In the genomic region with DNA sequence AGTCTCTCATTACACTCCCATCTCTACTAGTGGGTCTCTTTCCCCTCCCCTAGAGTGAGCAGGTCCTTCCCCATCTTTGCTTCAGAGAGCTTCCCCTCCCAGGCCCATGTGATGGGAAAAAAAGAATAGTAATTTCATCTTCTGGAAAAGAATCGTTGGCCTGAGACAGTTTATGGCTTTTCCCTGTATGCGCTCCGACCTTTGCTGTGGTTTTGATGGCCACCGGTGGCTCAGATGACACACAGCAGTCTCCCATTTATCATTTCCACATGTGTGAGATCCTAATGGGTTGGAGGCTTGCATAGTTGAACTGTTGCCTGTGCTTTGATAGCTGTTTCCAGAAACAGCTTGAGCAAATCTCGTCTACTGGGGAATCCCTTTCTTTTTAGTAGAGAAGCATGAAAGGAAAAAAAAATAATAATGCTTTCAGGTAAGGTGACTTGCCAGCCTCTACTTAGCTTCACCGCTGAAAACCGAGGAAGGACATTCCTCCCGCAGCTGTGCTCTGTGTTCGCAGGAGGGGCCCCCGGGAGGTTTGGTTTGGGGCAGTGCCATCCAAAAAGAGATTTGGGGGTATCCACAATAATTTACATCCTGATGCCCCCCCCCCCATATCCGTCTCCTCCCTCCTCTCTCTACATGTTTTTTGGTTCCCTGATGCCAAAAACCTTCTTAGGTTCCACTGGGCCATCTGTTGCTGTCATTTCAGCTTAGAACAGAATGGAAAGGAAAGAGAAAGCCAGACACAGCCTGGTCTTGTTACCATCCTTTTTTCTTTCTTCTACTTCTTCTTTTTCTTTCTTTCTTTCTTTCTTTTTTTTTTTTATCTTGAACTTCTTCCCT, we compare ENCODE assay signal across 14 mouse cellular contexts. TPM values are rescaled to one million over a fixed set of nuclear protein-coding genes. Genes with fewer than 3 reads are reported as not detected.
DNase-seq lines count a peak whose midpoint lies in the region; ATAC-seq and TF ChIP-seq lines count a peak whose summit lies in the region.
"Had no signal": no experiment of that assay in that cellular context is flagged by ENCODE, and none has a peak within 500 bp of the region (broad histone marks: within the 10 kb centered on the region; RNA-seq: fewer than 3 reads in every experiment).

No protein-coding gene starts in this region.

- peak; percentile 52 for ATAC-seq in kidney, embryonic 16.5 days (ENCODE audit: low FRiP score, low TSS enrichment)
- peak; percentile 57 for ATAC-seq in Patski
- ATAC-seq in limb, embryonic 11.5 days (ENCODE audit: insufficient number of reproducible peaks, low FRiP score, low TSS enrichment, low read depth) = no peak
- no peak for ATAC-seq in forebrain, postnatal 0 days
- ATAC-seq: midbrain, embryonic 13.5 days had no signal

- no peaks in the 10 kb centered on the region for H3K27me3 ChIP-seq in kidney, embryonic 16.5 days (ENCODE audit: insufficient read depth, low read length)
- no peaks in the 10 kb centered on the region for H3K27me3 ChIP-seq in Patski
- 0 out of 2 replicates have a peak, but pooled peaks cover 2% of the 10 kb centered on the region for H3K27me3 ChIP-seq in limb, embryonic 11.5 days (ENCODE audit: control insufficient read depth, insufficient read depth, low read length)
- no peaks in the 10 kb centered on the region; the same call in none of the 2 replicates for H3K27me3 ChIP-seq in forebrain, postnatal 0 days (ENCODE audit: insufficient read depth, low read length)

- TF ChIP-seq CTCF in Patski (IDR thresholded peaks at IDR 0.05) = no peak
- TF ChIP-seq CTCF in forebrain, postnatal 0 days (IDR thresholded peaks at IDR 0.05; ENCODE audit: low read depth) = no peak

- no peaks in the 10 kb centered on the region for H3K9me3 ChIP-seq in kidney, embryonic 16.5 days (ENCODE audit: low read length)
- H3K9me3 ChIP-seq in limb, embryonic 11.5 days (ENCODE audit: control insufficient read depth, low read length) = no peaks in the 10 kb centered on the region
- H3K9me3 ChIP-seq in forebrain, postnatal 0 days (ENCODE audit: low read length) = no peaks in the 10 kb centered on the region
- H3K9me3 ChIP-seq: midbrain, embryonic 13.5 days; stomach, embryonic 15.5 days had no signal

- H3K4me1 ChIP-seq in kidney, embryonic 16.5 days (ENCODE audit: insufficient read depth, low read length) = peaks cover 17% of the 10 kb centered on the region
- H3K4me1 ChIP-seq in limb, embryonic 11.5 days (ENCODE audit: control insufficient read depth, insufficient read depth, low read length) = peaks cover 23% of the 10 kb centered on the region
- H3K4me1 ChIP-seq in forebrain, postnatal 0 days (ENCODE audit: insufficient read depth) = peaks cover 7% of the 10 kb centered on the region; the same call in 1 of the 2 replicates

- no peak overlapping the region for H3K9ac ChIP-seq in kidney, embryonic 16.5 days (replicated peaks; ENCODE audit: low read length)
- H3K9ac ChIP-seq in limb, embryonic 11.5 days (ENCODE audit: low read length) = no peak overlapping the region
- no peak overlapping the region for H3K9ac ChIP-seq in forebrain, postnatal 0 days
- H3K9ac ChIP-seq: liver, embryonic 14.5 days; midbrain, embryonic 13.5 days; stomach, embryonic 15.5 days had no signal

- no peak overlapping the region for H3K4me2 ChIP-seq in kidney, embryonic 16.5 days (replicated peaks; ENCODE audit: low read depth, low read length)
- H3K4me2 ChIP-seq in limb, embryonic 11.5 days (ENCODE audit: low read depth, severe bottlenecking) = no peak overlapping the region
- no peak overlapping the region for H3K4me2 ChIP-seq in forebrain, postnatal 0 days (ENCODE audit: low read depth)

- DNase-seq in kidney, postnatal 36 days = no peak
- peak; percentile 47 to 50 for DNase-seq in CD8-positive naive resting alpha-beta T cell, adult 2 months (ENCODE audit: low read depth in 2 of 2, low spot score in 2 of 2)
- peak; percentile 62 for DNase-seq in Patski (ENCODE audit: low read depth, low spot score)
- DNase-seq in limb, embryonic 11.5 days (ENCODE audit: low spot score) = peak; percentile 60
- DNase-seq in ovary, postnatal 14 days (ENCODE audit: low spot score) = no peak
- DNase-seq in forebrain, postnatal 0 days = no peak
- DNase-seq in adrenal gland, adult (ENCODE audit: inconsistent age in 2 of 2, low spot score in 1 of 2) = no peak

- no peak overlapping the region for H3K4me3 ChIP-seq in kidney, embryonic 16.5 days (ENCODE audit: low read length)
- no peak overlapping the region for H3K4me3 ChIP-seq in limb, embryonic 11.5 days (ENCODE audit: low read depth, low read length)
- no peak overlapping the region for H3K4me3 ChIP-seq in forebrain, postnatal 0 days (ENCODE audit: low read depth, low read length)

- CTCF ChIA-PET in Patski (lab: Charles Lee) = interaction anchor here (1.0 to 3.7 kb wide), 3 partner anchors 25 to 488 kb away, joined by 4 to 11 read pairs (median 5); no protein-coding TSS in a partner anchor

- H3K36me3 ChIP-seq in kidney, embryonic 16.5 days (ENCODE audit: insufficient read depth, low read length) = no peaks in the 10 kb centered on the region
- H3K36me3 ChIP-seq in limb, embryonic 11.5 days (ENCODE audit: control insufficient read depth, insufficient read depth, low read length) = no peaks in the 10 kb centered on the region
- no peaks in the 10 kb centered on the region for H3K36me3 ChIP-seq in forebrain, postnatal 0 days (ENCODE audit: insufficient read depth)
- H3K36me3 ChIP-seq: midbrain, embryonic 13.5 days; stomach, embryonic 15.5 days had no signal

- H3K27ac ChIP-seq in kidney, embryonic 16.5 days (ENCODE audit: low read length) = peak overlapping the region; percentile 17; the same call in 1 of the 2 replicates
- H3K27ac ChIP-seq in limb, embryonic 11.5 days (replicated peaks; ENCODE audit: low read depth, low read length) = no peak overlapping the region
- H3K27ac ChIP-seq in forebrain, postnatal 0 days (ENCODE audit: low read depth, low read length) = no peak overlapping the region
- H3K27ac ChIP-seq: liver, embryonic 14.5 days; midbrain, embryonic 13.5 days; stomach, embryonic 15.5 days had no signal

- POLR2A ChIA-PET in Patski (lab: Charles Lee) = interaction anchor here (0.6 to 1.7 kb wide), 4 partner anchors 9 to 127 kb away, joined by 4 to 6 read pairs (median 5); no protein-coding TSS in a partner anchor

- whole genome bisulfite sequencing in kidney, embryonic 16.5 days = 27% methylated on average over 11 of the region's 11 CpGs
- WGBS in limb, embryonic 11.5 days = 15% methylated on average over 11 of the region's 11 CpGs
- 45% methylated on average over 11 of the region's 11 CpGs for WGBS in forebrain, postnatal 0 days

- in situ Hi-C loops in Patski (cut with MboI; ENCODE audit: low pct_unique_long_range_greater_than_20kb) = no loop called here

RNA-seq across cellular contexts. Expression of a gene that starts 3.6 kb away (rescaled TPM):
- 1.1 and 1.5 TPM in 2 replicates for polyA plus RNA-seq in kidney, embryonic 16.5 days (2015; fragmentation: Nextera tagmentation; extraction: Ambion mirVana)
- 0.40 TPM for polyA plus RNA-seq in Patski (2021)
- polyA plus RNA-seq in limb, embryonic 11.5 days (2014; fragmentation: Nextera tagmentation; extraction: Ambion mirVana) = 1.5 and 2.0 TPM in 2 replicates
- total RNA-seq in forebrain, postnatal 0 days (2014; rRNA removed) = 0.08 and 0.14 TPM in 2 replicates
- polyA plus RNA-seq in forebrain, postnatal 0 days (2015; fragmentation: Nextera tagmentation; extraction: Ambion mirVana) = 0.08 and 0.12 TPM in 2 replicates
- polyA plus RNA-seq: midbrain, embryonic 13.5 days had no signal

RNA-seq across cellular contexts. Expression of a gene that starts 13.2 kb away (rescaled TPM):
- polyA plus RNA-seq in kidney, embryonic 16.5 days (2015; fragmentation: Nextera tagmentation; extraction: Ambion mirVana) = not detected in 2 replicates
- polyA plus RNA-seq in Patski (2021) = not detected
- polyA plus RNA-seq in limb, embryonic 11.5 days (2014; fragmentation: Nextera tagmentation; extraction: Ambion mirVana) = not detected in 2 replicates
- 1.0 and 1.1 TPM in 2 replicates for total RNA-seq in forebrain, postnatal 0 days (2014; rRNA removed)
- polyA plus RNA-seq in forebrain, postnatal 0 days (2015; fragmentation: Nextera tagmentation; extraction: Ambion mirVana) = not detected in 2 replicates
- total RNA-seq: heart, postnatal 25 days had no signal
- polyA plus RNA-seq: forebrain, embryonic 11.5 days; large intestine, adult 2 months; liver, embryonic 14.5 days; midbrain, embryonic 13.5 days; stomach, embryonic 15.5 days had no signal

Comparison
In these comparisons a context has a peak if more than half of its experiments do, and no peak if none do; other contexts are left out.
1. ATAC-seq: peak in kidney, embryonic 16.5 days (single experiment) and Patski (single experiment); none in limb, embryonic 11.5 days (single experiment) and forebrain, postnatal 0 days (single experiment).
2. DNase-seq: peak in CD8-positive naive resting alpha-beta T cell, adult 2 months (2 of 2), Patski (single experiment) and limb, embryonic 11.5 days (single experiment); none in kidney, postnatal 36 days (0 of 2), ovary, postnatal 14 days (single experiment), forebrain, postnatal 0 days (single experiment) and adrenal gland, adult (0 of 2).